Mouse (Mus musculus) bone marrow macrophage, adult 2 months (primary cell): Measurements from ENCODE around the gene Gjd2.

ENCODE experiments used
- CTCF ChIP-seq: IDR thresholded peaks from 2 replicates; pipeline ENCODE4 v1.5.1; 2012; ENCODE audit warnings: low read depth, mild to moderate bottlenecking, low read length, moderate library complexity
- POLR2A ChIP-seq: IDR thresholded peaks from 2 replicates; pipeline ENCODE4 v1.6.1; 2012; ENCODE audit warnings: mild to moderate bottlenecking, low read depth, low read length, borderline replicate concordance

- no peak for TF ChIP-seq CTCF
- TF ChIP-seq POLR2A = no peak
Observed at GRCm38 (mm10) chr2:114047960-114048611, 34.7 kb upstream of the Gjd2 start.
